Mouse (Mus musculus) adrenal gland, postnatal 4 days (tissue): Measurements from ENCODE around the gene Ipo11. TPM values are rescaled to one million over a fixed set of nuclear protein-coding genes. Genes with fewer than 3 reads are reported as not detected.
"Not testable (repeated sequence)": the region's sequence is repeated elsewhere in the genome, so short reads cannot be mapped to it uniquely, and the experiment has no call there.

Experiments
- DNase-seq, 2 experiments: peaks; one replicate each; pipeline ENCODE4 v3.0.0; 2021 to 2022; ENCODE audit warnings: low spot score in 2 of 2, mixed read lengths in 2 of 2
- long read RNA-seq, 2 experiments: library from polyadenylated mRNA; stranded (forward); transcript quantifications; one replicate each; pipeline ENCODE4 v2.0.0; 2021
- total RNA-seq, 2 experiments: library from RNA; stranded (reverse); gene quantifications; 2 replicates each; pipeline ENCODE4 v1.2.3; 2021

Ipo11 gene
- total RNA-seq, result 10 to 100 TPM; 41.7 to 45.6 TPM
- long read RNA-seq, experiment 1, full-length matches to known transcripts, result 6 of 23 reads
- long read RNA-seq, experiment 1, partial matches to known transcripts, result 16 of 23 reads
- long read RNA-seq, experiment 1, other reads (novel, unspliced or antisense), result 1 of 23 reads
- long read RNA-seq, experiment 2, full-length matches to known transcripts, result 9 of 36 reads
- long read RNA-seq, experiment 2, partial matches to known transcripts, result 24 of 36 reads
- long read RNA-seq, experiment 2, other reads (novel, unspliced or antisense), result 3 of 36 reads

DNA sequence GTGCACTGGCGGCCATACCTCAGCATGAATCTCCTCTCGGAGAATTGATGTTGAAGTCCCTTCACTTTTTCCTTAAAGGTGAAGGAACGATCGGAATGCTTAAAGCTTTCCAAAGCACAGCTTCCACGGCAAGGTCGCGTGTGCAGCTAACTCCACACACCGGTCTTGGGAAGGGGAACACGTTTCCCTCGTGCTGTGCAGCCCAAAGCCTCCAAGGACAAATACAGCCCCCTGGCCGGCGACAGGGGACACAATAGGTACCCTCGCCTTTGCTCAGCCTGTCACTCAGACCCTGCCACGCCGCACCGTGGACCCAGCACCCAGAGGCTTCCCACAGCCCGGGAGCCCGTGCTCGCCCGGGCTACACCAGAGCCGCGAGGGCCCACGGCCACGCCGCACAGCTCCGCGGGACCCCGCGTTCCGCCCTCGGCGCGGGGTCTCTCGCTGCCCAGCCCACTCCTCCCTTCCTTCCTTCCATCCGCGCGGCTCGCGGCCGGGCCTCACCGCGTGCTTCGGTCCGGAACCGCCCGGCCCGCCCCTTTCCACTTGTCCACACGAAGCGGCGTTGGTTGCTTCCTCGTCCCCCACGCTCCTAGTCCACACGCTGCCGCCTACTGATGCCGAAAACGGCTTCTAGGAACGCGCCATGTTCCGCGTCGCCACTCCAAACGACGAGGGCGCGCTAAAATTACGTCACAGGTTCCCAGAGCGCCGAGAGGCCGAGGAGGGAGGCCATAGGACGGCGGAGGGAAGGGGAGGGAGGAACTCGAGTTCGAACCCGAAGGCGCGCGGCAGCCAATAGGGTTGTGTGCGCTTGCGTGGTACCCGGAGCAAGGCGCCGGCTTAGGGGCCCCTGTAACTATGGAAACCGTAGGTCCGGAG is at the start of gene Ipo11:
Gene Ipo11 (minus strand): TSS at position 703 of the 882 bp plus-strand sequence.
- peak; percentile 66 to 79 for DNase-seq

DNA sequence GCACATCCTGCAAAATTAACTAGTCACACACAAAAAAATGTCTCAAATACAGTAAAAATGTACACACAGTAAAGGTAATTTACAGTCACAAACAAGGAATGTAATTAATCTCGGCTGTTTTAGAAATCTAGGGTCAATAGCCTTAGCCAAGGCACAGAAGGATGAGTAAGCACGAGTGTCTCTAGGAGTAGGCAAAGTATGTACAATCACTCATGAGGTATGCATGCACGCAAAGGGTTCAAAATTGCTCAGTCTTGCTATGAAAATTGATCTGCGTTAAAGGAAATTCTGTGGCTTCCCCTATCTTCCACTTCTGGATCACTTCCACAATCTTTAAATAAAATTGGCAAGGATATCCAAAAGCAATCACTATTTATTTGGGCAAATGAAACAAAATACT is 24.7 kb upstream of the Ipo11 start:
- no peak for DNase-seq

GRCm38 (mm10) chr13:106960557-106960956 is 23.8 kb upstream of the Ipo11 start:
- DNase-seq, result no peak

- no peak for DNase-seq
Measured at GRCm38 (mm10) chr13:106958286-106958685, 21.5 kb upstream of the Ipo11 start.

GRCm38 (mm10) chr13:106957554-106957953 is 20.8 kb upstream of the Ipo11 start:
- no peak for DNase-seq

- no peak for DNase-seq
Measured at GRCm38 (mm10) chr13:106954880-106955279, 18.1 kb upstream of the Ipo11 start.

GRCm38 (mm10) chr13:106947583-106947982 is 10.8 kb upstream of the Ipo11 start:
- DNase-seq, result no peak

GRCm38 (mm10) chr13:106946594-106947540 is 10.1 kb upstream of the Ipo11 start, which contains the start of gene Dimt1:
TSS of gene Dimt1 (plus strand) at chr13:106947127.
- peak; percentile 78 to 89 for DNase-seq

- no peak for DNase-seq
Measured at GRCm38 (mm10) chr13:106945518-106945917, 8.8 kb upstream of the Ipo11 start.

DNA sequence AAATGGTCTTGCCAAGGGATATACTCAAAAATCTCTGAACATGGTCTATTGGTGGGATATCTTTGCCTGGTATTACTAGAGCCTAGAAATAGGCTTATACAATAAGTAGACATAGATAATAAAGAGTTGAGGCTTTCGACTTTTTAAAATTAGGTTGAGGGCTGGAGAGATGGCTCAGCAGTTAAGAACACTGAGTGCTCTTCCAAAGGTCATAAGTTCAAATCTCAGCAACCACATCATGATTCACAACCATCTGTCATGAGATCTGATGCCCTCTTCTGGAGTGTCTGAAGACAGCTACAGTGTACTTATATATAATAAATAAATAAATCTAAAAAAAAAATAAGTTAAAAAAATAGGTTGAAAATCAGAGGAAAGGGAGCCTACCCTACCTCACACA is 6.0 kb upstream of the Ipo11 start:
- no peak for DNase-seq

DNA sequence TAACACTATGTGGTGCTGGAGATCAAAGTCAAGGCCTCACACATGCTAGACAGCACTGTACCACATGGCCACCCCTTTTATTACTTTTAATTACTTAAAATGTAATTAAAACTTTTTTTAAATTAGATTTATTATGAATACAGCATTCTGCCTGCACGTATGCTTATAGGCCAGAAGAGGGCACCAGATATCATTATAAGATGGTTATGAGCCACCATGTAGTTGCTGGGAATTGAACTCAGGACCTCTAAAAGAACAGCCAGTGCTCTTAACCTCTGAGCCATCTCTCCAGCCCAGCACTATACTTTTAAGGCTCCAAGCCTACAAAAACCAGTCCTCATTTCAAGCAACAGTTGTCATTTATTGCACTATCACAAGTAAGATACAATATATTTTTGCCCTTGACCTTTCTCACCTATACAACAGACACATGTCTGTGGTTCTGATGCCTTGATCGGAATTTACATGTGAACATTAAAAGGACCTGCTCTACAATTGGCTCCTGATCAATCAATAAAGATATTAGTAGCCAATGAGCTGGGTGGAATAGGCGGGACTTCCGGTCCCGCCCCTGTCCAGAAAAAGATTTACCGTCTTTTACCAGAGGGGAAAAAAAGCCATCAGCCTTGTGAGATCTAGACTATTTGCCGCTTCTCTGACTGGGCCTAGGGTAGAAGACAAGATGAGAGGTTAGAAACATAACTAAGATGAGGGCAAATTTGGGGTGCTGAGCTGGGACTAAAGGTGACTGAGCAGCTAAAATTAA is 4.6 kb upstream of the Ipo11 start:
- no peak for DNase-seq

DNA sequence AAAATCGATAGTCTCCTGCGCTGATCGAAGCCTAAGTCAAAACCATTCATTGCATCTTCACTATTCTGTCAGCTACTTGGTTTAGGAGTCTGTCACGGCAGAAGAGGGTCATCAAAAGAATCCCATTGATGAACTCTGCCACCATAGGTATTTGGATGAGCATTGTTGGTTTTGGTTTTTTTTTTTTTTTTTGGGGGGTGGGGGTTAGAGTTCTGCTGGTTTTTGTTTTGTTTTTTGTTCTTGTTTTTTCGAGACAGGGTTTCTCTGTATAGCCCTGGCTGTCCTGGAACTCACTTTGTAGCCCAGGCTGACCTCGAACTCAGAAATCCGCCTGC is 347 bp upstream of the Ipo11 start:
- no peak for DNase-seq

- no peak for DNase-seq
Measured at GRCm38 (mm10) chr13:106935871-106936255, 895 bp downstream of the Ipo11 start.

DNA sequence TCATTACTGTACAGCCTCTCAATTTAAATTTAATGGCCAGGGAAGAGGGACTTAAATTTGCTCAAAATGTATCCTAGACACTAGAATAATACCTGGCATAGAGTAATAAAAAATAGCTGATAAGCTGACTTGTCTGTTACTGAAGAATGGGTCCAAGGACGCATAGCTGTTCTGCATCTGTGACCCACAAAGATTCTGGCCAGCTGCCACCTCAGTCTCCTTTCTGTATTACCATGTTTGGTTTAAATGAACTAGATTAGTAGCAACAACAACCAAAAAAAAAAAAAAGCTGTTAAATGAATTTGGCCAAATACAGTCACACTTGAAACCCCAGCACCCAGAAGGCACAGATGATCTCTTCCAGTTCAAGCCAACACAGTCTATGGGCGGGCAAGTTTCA is 7.6 kb downstream of the Ipo11 start:
- no peak for DNase-seq

DNA sequence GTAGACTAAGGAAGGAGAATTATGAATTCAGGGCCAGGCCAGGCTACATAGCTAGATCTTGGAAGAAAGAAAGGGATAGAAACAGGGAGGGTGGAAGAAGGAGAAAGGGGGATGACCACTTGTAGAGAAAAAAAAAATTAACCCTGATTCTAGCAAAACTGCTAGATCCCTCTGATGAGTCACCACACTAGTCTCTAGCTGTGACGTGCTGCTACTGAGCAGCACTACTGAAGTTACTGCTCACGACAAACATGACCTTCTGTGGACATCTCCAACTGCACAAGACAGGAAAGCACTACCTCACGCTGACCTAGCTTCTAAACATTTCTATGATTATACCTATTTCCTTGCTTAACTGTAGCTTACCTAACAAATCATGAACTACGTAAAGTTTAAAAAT is 8.5 kb downstream of the Ipo11 start:
- no peak for DNase-seq

DNA sequence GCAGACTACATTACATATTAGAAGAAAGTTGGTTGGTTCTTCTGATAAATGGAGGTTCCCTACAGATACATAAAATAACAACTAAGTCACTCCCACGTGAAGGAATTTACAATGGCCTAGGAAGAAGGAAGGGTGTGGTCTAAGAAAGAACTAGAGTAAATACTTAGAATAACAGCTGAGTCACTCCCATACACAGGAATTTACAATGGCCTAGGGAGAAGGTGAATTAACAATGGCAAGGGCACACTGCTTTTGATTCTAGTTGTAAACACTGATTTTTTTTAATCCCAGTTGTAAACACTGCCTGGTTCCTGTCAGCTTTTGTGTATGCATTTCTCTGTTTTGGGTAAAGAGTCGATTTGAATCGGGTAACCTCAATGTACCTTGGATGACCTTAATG is 10.8 kb downstream of the Ipo11 start:
- not testable (repeated sequence) for DNase-seq

DNA sequence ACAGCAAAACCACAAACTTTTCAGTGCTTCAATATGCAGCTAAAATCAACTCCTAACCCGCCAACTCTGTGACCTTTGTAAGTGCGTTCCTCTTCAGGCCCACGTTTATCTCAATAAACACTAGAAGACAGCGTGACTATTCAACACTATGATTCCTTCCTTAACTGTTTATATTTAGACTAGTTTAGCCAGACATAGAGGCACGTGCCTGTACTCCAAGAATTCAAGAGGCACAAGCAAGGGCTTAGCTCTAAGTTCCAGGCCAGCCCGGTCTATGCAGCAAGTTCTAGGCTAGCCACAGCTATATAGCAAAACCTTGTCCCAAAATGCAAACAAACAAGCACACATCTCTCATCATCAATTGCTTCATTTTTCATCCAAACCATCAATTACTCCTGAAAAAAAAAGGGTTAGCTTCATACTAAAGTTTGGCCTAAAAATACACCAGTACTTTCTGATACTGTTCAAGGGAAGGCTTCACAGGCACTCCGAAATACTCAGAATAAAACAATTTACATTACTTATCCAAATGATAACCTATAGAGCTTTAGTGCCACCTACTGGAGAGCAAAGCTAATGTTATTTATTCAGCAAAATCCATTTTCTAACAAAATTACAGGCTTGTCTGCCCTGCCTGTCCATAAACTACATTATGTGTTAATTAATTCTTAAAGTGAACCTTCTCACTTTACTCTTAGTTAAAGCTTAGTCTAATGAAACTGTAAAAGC is 18.3 kb downstream of the Ipo11 start:
- DNase-seq, result no peak

DNA sequence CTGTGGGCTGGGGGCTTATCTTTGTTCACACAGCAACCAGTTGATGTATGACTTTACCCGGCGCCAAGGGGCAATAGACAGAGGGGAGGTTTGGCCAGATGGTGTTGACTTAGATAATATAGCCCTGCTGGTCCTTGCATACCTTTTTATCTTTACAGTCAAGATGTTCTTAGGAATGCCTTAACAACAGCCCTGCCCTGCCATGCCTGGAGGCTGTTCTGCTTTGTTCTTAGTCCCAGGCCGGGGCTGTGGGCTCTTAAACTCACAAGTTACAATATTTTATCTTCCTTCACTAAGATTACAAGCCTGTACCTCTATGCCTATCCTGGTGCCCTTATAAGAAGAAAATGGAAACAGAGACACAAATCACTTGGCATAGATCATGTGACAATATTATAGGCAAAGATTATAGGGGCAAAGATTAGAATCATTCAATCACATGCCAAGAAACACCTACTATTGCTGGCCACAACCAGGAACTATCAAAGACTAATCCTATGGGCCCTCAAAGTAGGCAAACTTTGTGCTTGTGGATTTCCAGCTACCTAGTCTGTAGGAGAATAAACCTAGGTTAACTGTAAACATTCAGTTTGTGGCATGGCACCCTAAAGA is 23.5 kb downstream of the Ipo11 start:
- no peak for DNase-seq

GRCm38 (mm10) chr13:106910096-106910495 is 26.7 kb downstream of the Ipo11 start:
- DNase-seq, result no peak

DNA sequence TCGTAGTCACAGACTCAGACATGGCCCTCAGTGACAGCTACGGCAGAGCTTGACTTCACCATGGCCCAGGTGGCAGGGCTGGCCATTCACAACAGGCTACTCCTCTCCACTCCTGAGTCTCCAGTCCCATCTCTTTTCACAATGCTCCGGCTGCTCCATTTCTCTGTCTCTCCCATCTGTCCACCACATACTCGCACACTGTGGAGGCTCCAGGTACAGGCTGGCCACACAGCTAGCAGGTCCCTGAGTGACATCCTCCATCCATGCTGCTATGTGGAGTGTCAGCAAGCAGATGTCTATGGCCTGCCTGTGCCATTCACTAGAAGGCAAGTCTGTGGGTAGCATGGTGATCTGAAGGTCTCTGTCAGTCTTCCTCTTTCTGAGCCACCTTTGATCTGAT is 29.5 kb downstream of the Ipo11 start:
- no peak for DNase-seq
